Mouse (Mus musculus) spleen, adult 18-20 months (tissue): ENCODE data around the gene Txndc2.
"Not testable (repeated sequence)": the region's sequence is repeated elsewhere in the genome, so short reads cannot be mapped to it uniquely, and the experiment has no call there.

ENCODE experiments used
- DNase-seq, 2 experiments: peaks; one replicate each; pipeline ENCODE4 v3.0.0; 2022; ENCODE audit warnings: mixed read lengths in 2 of 2

The Txndc2 gene

DNA sequence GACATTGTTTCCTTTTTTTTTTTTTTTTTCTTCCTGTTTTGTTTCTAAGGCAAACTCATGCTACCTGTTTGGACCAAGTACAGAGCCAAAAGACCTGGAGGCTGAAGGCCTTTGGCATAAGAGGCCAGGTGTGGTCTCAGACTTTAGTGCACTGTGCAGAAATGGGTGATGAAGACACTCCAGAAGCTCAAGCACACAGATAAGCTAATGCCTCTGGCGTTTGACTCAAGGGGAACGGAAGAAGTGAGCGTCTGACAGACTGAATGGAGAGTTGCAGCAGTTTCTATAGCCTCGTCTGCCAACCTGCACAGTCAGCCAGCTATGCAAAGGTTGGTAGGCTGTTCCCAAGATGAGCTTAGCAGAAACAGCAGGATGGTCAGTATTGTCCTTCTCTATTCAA, 13.6 kb upstream of the Txndc2 start:
- DNase-seq = no peak

- DNase-seq = no peak
Observed at GRCm38 (mm10) chr17:65650598-65650997, 8.6 kb upstream of the Txndc2 start.

DNA sequence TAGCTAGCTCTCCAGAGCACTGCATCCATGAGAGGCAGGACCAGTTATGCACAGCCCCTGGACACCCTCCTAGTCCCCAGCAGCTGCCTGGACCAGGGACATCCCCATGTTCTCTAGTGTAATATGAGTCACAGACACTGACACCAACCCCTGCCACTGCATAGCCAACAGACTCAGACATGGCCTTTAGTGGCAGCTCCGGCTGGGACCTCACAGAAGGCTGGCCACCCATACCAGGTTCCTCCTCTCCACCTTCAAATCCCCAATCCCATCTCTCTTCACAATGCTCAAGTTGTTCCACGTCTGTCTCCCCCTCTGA, 7.2 kb upstream of the Txndc2 start:
- DNase-seq = no peak

GRCm38 (mm10) chr17:65648371-65649174, 6.6 kb upstream of the Txndc2 start:
- DNase-seq = no peak

DNA sequence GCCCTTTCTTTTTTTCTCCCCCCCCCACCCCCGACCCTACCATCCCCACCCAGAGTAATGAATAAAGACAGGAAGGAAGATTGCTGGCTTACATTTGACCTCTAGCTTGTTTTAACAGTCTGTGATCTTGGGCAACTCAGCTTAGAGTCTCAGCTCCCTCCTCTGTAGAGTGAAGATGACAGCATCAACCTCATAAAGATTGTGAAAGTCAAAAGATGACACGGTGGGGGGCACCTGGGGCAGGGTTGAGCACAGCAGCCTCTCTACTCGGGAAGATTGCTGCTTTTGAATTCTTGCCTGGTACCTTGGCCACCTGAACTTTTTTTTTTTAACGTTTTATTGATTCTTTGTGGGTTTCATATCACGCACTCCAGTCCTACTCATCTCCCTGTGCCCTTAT, 6.0 kb upstream of the Txndc2 start:
- DNase-seq = no peak

- DNase-seq = no peak
Observed at GRCm38 (mm10) chr17:65647226-65647625, 5.3 kb upstream of the Txndc2 start.

GRCm38 (mm10) chr17:65643579-65643978, 1.6 kb upstream of the Txndc2 start:
- no peak for DNase-seq

DNA sequence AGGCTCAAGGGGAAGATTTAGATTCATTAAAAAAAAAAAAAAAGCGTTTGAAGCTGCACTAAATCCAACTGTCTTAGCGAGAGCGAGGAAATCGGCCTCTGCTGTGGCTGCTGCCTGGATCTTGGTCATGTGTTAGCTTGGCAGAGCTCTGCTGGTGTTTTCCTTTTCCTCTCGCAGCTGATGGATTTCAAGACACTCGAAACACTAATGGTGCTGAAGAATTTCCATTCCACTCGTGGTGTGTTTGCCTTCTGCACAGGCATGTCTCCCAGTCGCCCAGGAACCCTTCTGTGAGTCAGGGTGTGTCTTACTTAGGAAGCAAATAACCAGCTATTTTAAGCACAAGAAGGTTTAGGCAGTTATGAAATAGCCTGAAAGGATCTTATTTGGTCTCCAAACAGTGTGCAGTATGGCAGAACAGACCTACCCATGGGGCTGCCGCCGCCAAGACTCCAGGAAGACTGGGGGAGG, 1.1 kb upstream of the Txndc2 start:
- DNase-seq = no peak

DNA sequence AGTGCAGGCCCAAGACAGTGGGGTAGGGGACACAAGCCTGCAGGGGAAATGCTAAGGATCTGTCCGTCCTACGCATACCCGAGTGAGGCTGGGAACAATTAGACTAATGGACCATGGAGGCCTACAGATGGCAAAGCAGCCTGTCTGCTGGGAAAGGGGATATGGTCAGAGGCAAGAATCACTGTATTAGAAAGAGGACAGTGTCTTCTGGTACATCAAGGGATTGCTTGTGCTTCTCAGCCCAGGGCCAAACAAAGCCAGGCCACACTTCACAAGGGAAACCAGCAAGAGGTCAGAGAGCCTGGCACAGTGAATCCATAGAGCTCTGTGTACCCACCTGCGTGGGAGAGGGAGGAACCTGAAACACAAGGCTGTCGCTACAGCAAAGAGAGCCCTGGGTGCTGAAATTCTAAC, 617 bp upstream of the Txndc2 start:
- no peak for DNase-seq

DNA sequence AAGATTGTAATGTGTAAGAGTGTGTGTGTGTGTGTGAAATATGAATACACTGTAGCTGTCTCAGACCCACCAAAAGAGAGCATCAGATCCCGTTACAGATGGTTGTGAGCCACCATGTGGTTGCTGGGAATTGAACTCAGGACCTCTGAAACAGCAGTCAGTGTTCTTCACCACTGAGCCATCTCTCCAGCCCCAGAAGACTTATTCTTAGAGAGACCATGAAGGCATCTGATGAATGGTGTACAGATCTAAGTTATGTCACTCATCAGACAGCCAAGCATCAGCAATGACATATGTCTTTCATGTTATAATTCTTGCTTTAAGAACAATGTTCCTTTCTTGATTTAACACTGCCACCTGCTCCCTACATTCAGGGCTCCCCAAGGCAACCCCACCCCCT, 2.8 kb downstream of the Txndc2 start:
- no peak for DNase-seq

GRCm38 (mm10) chr17:65635715-65636360, 6.1 kb downstream of the Txndc2 start:
- DNase-seq = no peak

- DNase-seq = no peak
Observed at GRCm38 (mm10) chr17:65629943-65630342, 12.0 kb downstream of the Txndc2 start.

DNA sequence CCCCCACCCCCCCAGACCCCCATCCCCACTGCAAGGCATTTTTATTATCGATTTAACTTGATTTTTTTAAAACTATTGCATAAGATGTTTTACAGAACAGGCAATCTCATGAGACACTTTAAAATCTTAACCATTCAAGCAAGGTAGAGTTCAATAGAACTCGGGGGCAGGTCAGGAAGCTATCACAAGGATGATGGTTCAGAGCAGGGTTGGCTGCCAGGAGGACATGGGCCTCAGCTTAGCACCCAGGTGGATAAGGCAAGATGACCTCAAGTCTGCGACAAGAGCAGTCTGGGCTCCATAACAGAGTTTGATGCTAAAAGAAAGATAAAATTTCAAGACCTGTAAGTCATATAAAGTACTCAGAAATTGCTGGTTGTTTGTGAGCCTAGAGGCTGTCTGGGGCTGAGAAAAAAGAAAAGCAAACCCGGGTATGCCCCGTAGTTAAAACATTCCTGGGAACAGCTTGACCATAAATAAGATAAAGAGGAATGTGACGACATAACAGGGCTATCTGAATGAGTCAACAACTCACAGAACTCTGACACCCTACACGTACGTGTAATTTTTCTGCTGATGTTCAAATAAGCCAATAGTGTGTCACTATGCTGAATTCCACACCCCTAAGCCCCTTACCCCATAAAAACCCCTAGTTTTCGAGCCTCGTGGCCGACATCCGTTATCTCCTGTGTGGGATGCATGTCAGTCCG, 13.0 kb downstream of the Txndc2 start:
- DNase-seq = not testable (repeated sequence)

DNA sequence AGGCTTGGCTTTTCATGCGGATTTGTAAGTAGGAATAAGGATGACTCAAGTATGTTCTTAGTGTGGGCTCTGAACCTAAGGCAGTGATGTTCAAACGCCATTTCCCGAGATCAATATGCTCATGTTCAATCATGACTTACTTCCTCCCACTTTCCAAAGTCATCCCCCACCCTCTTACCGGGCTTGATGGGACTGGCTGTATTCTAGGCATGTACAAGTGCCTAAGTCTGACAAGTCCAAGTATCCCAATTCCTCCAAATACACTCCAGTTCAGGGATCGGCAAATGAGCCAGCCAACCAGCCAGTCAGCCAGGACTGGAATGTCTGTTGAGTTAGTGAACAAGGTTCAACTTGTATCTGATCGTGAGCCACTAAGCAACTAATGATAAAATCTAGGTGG, 15.7 kb downstream of the Txndc2 start:
- no peak for DNase-seq

DNA sequence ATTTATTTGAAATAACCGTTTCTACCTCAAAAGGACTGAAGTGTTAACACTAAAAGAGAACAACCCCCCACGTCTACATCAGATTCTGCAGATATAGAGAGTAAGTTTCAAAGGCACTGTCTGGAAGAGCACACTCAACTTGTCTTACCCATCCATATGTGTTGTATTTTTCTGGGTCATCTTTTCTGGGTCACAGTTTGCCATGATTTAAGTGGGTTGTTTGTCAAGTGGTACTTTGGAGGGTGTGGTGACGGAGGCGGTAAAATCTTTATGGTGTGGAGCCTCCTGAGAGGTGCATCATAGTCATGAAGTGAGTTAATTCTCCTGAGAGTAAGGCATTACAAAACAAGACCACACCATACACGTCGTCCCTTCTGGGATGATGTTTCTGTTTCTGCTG, 16.4 kb downstream of the Txndc2 start:
- no peak for DNase-seq

DNA sequence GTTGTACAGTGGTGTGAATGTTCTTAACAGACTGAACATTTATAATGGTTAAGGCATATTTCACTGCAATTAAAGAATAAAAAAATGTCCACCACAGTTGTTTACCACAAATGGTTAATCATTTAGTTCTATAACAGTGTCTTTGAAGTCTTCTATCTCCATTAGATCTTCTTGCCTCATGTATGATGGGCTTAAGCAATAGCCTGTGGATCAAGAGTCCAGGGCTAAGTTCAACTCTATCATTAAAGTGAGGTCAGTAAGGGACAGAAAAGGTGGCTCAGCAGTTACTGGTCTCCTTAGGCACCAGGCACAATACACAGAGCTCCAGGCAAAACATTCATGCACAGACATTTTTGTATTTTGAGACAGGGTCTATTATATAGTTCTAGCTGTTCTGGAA, 18.8 kb downstream of the Txndc2 start:
- no peak for DNase-seq

DNA sequence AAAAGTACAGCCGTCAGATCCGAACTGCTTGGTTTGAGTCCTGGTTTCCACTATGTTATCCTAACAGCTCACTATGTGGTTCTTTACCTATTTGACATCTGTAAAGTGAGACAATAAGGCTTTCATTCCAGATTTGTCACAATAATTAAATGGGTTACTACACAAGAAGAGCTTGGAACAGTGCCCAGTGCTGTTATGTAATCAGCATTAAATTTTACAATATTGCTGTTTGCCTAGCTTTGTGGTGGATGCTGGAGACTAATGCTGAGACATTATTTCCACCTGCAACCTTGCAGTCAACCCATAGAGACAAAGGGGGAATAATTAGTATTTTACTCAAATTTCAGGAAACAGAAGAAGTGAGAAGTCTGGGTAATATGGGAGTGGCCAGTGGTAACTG, 23.5 kb downstream of the Txndc2 start:
- DNase-seq = no peak

GRCm38 (mm10) chr17:65615678-65616077, 26.3 kb downstream of the Txndc2 start:
- DNase-seq = no peak

DNA sequence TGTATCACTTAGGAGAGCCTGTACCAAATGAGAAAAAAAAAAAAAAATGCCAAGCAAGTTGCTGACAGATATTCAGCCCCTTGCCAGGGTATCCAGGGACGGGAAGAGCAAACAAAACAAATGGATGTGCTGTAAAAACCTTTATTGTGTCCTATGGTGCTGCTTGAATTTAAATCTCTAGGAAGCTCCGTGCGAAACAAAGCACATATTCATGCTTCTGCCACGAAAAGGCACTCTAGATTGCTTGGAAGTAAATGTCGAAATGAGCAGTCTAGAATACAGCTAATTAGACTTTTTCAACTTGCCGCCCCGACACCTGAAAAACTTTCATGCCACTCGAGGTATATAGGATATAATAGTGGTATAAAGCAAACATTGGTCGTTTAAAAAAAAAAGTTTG, 27.5 kb downstream of the Txndc2 start:
- no peak for DNase-seq

- DNase-seq = peak; percentile 98 to 99
Observed at GRCm38 (mm10) chr17:65613463-65614412, 28.2 kb downstream of the Txndc2 start, which contains the start of gene Vapa. Vapa (minus strand) TSS chr17:65613555.

DNA sequence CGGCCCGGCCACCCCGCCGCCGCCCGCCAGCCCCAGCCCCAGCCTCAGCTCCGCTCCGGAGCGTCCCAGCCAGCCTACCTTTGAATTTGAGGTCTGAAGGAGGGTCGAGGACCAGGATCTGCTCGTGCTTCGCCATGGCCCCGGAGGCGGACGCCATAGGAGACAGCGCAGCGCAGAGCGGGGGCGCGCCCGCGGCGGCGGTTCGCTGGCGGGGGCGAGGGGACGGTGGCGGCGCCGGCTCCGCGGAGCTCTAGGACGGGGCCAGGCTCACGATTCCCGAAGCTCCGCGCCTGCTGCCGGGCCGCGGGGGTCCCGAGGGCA, 28.9 kb downstream of the Txndc2 start:
- DNase-seq = no peak

GRCm38 (mm10) chr17:65612391-65613141, 29.4 kb downstream of the Txndc2 start:
- peak; percentile 25 to 43 for DNase-seq
